Mouse (Mus musculus) ES-Bruce4 (cell line): ENCODE data around the gene Il17ra. TPM values are rescaled to one million over a fixed set of nuclear protein-coding genes. Genes with fewer than 3 reads are reported as not detected.

ENCODE experiments used
- H3K27ac ChIP-seq: 2 replicates; pipeline ENCODE4 v1.5.1; 2012; ENCODE audit warnings: low read length, inconsistent platforms; ENCODE audit not compliant: insufficient read depth
- H3K27me3 ChIP-seq: 2 replicates; pipeline ENCODE4 v1.6.1; 2012; ENCODE audit warnings: mild to moderate bottlenecking, low read length, inconsistent platforms; ENCODE audit not compliant: control insufficient read depth, poor library complexity, insufficient read depth, severe bottlenecking
- H3K36me3 ChIP-seq: 2 replicates; pipeline ENCODE4 v1.6.1; 2012; ENCODE audit warnings: inconsistent platforms, mild to moderate bottlenecking, low read length, moderate library complexity; ENCODE audit not compliant: control insufficient read depth, poor library complexity, insufficient read depth, severe bottlenecking
- H3K4me1 ChIP-seq: one replicate; pipeline ENCODE4 v1.8.1; 2011; ENCODE audit warnings: low read length; ENCODE audit not compliant: control insufficient read depth, insufficient read depth
- H3K4me3 ChIP-seq: 2 replicates; pipeline ENCODE4 v1.5.1; 2011; ENCODE audit warnings: low read depth, mild to moderate bottlenecking, low read length
- H3K9ac ChIP-seq: 2 replicates; pipeline ENCODE4 v1.6.1; 2012; ENCODE audit warnings: low read depth, mild to moderate bottlenecking, inconsistent platforms; ENCODE audit not compliant: poor library complexity, severe bottlenecking
- H3K9me3 ChIP-seq: replicated peaks from 2 replicates; pipeline ENCODE4 v1.6.1; 2012; ENCODE audit warnings: mild to moderate bottlenecking, low read length, inconsistent platforms; ENCODE audit not compliant: control insufficient read depth, poor library complexity, insufficient read depth, severe bottlenecking
- CTCF ChIP-seq: IDR thresholded peaks from one replicate; pipeline ENCODE4 v1.8.1; 2011; ENCODE audit warnings: low read depth, low read length
- EP300 ChIP-seq: IDR thresholded peaks from 2 replicates; pipeline ENCODE4 v1.6.1; 2011; ENCODE audit warnings: low read depth, low read length; ENCODE audit not compliant: insufficient read depth
- POLR2A ChIP-seq: IDR thresholded peaks from one replicate; pipeline ENCODE4 v1.8.1; 2011; ENCODE audit warnings: low read length; ENCODE audit not compliant: insufficient read depth
- polyA plus RNA-seq: library from polyadenylated mRNA; stranded (reverse); fragments of >200 nt; gene quantifications from 2 replicates; pipeline ENCODE4 v1.2.4, GENCODE M21; 2011; ENCODE audit warnings: low read depth; ENCODE audit not compliant: missing spikeins, insufficient read depth, insufficient read length

Il17ra gene
- polyA plus RNA-seq, 1 experiment: 4.3 TPM

DNA sequence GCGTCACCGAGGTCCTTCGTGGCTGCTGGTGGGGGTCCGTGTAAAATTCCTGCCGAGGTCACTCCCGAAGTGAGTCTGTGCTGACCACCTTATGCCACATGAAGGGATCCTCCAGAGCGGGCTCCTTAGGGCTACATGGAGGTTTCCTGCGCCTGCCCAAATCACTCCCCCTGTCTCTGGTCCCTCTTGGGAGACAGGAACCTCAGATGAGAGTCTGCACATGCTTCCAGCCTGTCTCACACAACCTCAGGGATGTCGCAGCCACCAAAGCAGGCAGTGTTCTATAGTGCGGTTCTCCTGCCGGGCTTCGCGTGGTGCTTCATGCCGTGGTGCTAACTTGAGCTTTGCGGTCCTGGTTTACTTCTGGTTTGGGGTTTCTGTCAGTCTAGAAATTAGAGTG is 1.8 kb upstream of the Il17ra start:
- TF ChIP-seq POLR2A (no peak), CTCF (no peak), EP300 (no peak)
- Histone ChIP-seq H3K4me1 (no peaks in the 10 kb centered on the region), H3K36me3 (no peaks in the 10 kb centered on the region), H3K9me3 (no peaks in the 10 kb centered on the region), H3K27ac (no peak overlapping the region), H3K4me3 (peak overlapping the region; percentile 34), H3K9ac (peak overlapping the region; percentile 14; the same call in 1 of the 2 replicates), H3K27me3 (no peaks in the 10 kb centered on the region)

DNA sequence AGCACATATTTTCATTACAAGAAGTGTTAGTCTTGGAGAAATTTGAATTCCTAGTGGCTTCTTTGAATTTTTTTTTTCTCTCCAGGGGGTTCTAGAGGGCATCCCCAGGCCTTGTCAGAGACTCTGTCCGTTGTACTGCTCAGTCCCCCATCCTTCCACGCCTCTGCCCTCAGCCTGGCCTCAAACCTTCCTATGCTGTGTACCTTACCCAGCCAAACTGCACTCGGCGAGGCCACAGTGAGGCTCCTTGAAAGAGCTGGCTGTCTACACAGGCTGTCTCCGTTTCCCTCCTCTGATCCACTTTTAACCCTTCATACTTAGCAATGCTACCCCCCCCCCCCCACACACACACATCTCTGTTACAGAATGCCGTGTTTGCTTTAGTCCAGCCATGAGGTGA is 796 bp upstream of the Il17ra start:
- Histone ChIP-seq H3K36me3 (no peaks in the 10 kb centered on the region), H3K4me3 (no peak overlapping the region), H3K4me1 (no peaks in the 10 kb centered on the region), H3K27ac (no peak overlapping the region), H3K9me3 (no peaks in the 10 kb centered on the region), H3K9ac (no peak overlapping the region), H3K27me3 (no peaks in the 10 kb centered on the region)
- no peak for TF ChIP-seq EP300
- no peak for TF ChIP-seq POLR2A
- no peak for TF ChIP-seq CTCF

DNA sequence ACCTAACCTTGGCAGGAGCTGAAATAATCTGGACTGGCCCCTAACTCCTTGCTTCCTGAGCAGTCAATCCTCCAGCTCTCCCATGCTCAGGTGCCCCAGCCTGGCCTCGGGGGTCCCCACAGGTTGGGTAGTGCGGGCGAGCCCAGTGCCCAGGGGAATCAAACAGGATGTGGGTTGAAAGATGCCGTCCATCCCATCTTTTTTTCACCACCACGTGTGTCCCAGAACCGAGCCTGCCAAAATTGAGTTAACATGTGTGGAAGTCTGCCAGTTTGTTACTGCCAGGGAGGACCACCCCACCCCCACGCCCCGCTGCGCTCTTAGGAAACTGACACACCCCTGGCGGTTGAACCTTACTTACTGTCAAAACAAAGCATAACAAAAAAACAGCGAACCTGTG is 837 bp downstream of the Il17ra start:
- H3K27ac ChIP-seq: no peak overlapping the region
- no peaks in the 10 kb centered on the region for H3K4me1 ChIP-seq
- H3K36me3 ChIP-seq: no peaks in the 10 kb centered on the region
- H3K27me3 ChIP-seq: no peaks in the 10 kb centered on the region
- peak overlapping the region; percentile 85 for H3K4me3 ChIP-seq
- peak overlapping the region; percentile 89; the same call in 1 of the 2 replicates for H3K9ac ChIP-seq
- no peaks in the 10 kb centered on the region for H3K9me3 ChIP-seq
- TF ChIP-seq CTCF (no peak), EP300 (no peak), POLR2A (no peak)

DNA sequence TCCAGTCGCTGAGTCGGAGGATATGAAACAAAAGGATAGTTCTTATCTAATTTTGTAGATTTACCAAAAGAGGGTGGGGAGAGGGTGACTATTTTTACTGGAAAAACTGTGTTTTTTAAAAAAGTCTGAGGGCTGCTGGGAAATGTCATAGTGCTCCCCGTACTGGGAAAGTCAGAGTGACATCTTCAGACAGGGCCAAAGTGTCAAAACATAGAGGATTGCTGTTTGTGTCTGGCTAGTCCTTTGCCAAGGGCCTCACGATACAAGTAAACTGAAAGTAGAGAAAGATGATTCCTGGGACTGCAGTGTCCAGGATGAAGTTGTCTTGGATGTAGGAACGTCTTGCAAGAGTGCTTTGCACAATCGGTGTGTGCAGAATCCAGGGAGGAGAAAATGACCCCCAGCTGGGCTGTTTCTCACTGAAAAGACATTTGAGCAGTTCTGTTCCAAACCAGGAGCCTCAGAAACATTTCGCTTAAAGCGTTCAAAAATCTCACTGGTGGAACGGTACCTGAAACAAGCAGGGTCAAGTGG is 1.4 kb downstream of the Il17ra start:
- Histone ChIP-seq H3K9ac (no peak overlapping the region), H3K36me3 (no peaks in the 10 kb centered on the region), H3K9me3 (no peaks in the 10 kb centered on the region), H3K4me1 (no peaks in the 10 kb centered on the region), H3K4me3 (no peak overlapping the region), H3K27ac (no peak overlapping the region), H3K27me3 (no peaks in the 10 kb centered on the region)
- TF ChIP-seq CTCF (no peak), POLR2A (no peak), EP300 (no peak)

DNA sequence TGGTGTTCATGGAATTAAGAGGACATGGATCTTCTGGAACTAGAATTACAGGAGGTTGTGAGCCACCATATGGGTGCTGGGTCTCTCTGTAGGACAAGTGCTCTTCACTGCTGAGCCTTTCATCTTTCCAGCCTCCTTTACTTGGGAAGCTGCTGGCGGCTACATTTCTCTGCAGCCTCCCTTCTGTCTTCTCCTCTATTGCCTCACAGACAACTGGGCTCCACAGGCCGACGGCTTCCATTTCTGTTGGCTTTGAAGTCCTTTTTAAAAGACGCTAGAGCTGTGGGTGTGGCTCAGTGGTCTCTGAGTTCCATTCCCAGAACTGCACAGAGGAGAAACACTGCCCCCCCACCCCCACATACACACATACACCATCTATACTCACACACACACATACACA is 2.3 kb downstream of the Il17ra start:
- Histone ChIP-seq H3K4me3 (no peak overlapping the region), H3K4me1 (no peaks in the 10 kb centered on the region), H3K9me3 (no peaks in the 10 kb centered on the region), H3K27ac (no peak overlapping the region), H3K36me3 (no peaks in the 10 kb centered on the region), H3K9ac (no peak overlapping the region), H3K27me3 (no peaks in the 10 kb centered on the region)
- TF ChIP-seq EP300 (no peak), CTCF (no peak), POLR2A (no peak)

DNA sequence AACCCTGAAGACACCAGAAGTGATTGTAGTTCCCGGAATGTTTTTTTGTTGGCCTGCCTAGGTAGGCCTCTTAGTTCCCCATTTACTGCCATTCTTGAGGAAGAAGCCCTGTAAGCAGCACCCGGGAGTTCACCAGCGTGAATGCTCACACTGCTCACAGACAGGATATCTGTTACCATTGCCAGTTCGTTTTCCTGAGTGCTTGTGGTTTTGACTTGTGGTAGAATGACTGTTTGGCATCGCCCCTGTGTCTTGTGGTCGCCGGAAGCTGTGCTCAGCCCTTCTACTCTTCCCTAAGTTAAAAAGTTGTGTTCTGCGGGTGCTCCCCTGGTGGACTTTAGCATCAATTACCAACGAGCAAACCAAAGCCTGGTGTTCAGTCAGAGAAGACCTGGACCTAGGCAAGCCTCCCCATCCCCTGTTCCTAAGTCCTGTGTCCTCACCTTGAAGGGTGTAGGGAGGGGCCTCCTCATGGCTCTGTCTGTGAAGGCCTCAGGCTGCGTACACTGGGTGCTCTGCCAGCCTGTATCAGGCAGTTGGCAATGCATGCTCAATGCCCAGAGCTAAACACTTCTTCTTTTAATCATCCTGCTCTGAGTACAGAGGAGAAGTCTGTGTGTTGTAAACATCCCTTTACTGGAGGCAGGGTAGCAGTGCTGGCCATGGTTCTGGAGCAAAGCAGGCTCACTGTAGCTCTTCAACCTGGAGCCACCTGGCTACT is 3.7 kb downstream of the Il17ra start:
- no peaks in the 10 kb centered on the region for H3K9me3 ChIP-seq
- TF ChIP-seq CTCF (no peak), EP300 (no peak)
- H3K4me3 ChIP-seq: no peak overlapping the region
- no peaks in the 10 kb centered on the region for H3K27me3 ChIP-seq
- H3K4me1 ChIP-seq: no peaks in the 10 kb centered on the region
- no peaks in the 10 kb centered on the region for H3K36me3 ChIP-seq
- no peak overlapping the region for H3K9ac ChIP-seq
- no peak overlapping the region for H3K27ac ChIP-seq
